Mouse (Mus musculus) lung, postnatal 0 days (tissue): Measurements from ENCODE around the gene Bcor.

Experiments
- CTCF ChIP-seq: IDR thresholded peaks from 2 replicates; pipeline ENCODE4 v1.5.1; 2016; ENCODE audit warnings: antibody characterized with exemption, mild to moderate bottlenecking
- EP300 ChIP-seq: IDR thresholded peaks from 2 replicates; pipeline ENCODE4 v1.6.1; 2016; ENCODE audit warnings: antibody characterized with exemption, mild to moderate bottlenecking, control low read depth

- TF ChIP-seq CTCF: no peak
- no peak for TF ChIP-seq EP300
Observed at GRCm38 (mm10) chrX:12057210-12057609, 102.9 kb downstream of the Bcor start.
